10 mouse cellular contexts compared by ENCODE assay signal in genomic region chr8:111596485-111596821, GRCm38 (mm10). TPM values are rescaled to one million over a fixed set of nuclear protein-coding genes. Genes with fewer than 3 reads are reported as not detected.
DNase-seq lines count a peak whose midpoint lies in the region; ATAC-seq and TF ChIP-seq lines count a peak whose summit lies in the region.
"Had no signal": no experiment of that assay in that cellular context is flagged by ENCODE, and none has a peak within 500 bp of the region (broad histone marks: within the 10 kb centered on the region; RNA-seq: fewer than 3 reads in every experiment).

No protein-coding gene starts in this region.

- H3K9me3 ChIP-seq in heart, postnatal 0 days (replicated peaks; ENCODE audit: control insufficient read depth, low read length) = no peaks in the 10 kb centered on the region
- H3K9me3 ChIP-seq in midbrain, embryonic 12.5 days = no peaks in the 10 kb centered on the region
- H3K9me3 ChIP-seq in midbrain, embryonic 10.5 days (replicated peaks) = no peaks in the 10 kb centered on the region
- H3K9me3 ChIP-seq in limb, embryonic 15.5 days = no peaks in the 10 kb centered on the region

- H3K4me1 ChIP-seq in heart, postnatal 0 days (ENCODE audit: control insufficient read depth, insufficient read depth) = peaks cover 77% of the 10 kb centered on the region
- peaks cover 44% of the 10 kb centered on the region for H3K4me1 ChIP-seq in midbrain, embryonic 12.5 days
- peaks cover 47% of the 10 kb centered on the region for H3K4me1 ChIP-seq in midbrain, embryonic 10.5 days
- H3K4me1 ChIP-seq in limb, embryonic 15.5 days = peaks cover 46% of the 10 kb centered on the region
- peaks cover 19% of the 10 kb centered on the region for H3K4me1 ChIP-seq in small intestine, adult 2 months (ENCODE audit: control insufficient read depth, insufficient read depth, insufficient read length, low read length)

- TF ChIP-seq EP300 in heart, postnatal 0 days (IDR thresholded peaks at IDR 0.05; ENCODE audit: low read depth) = no peak

- peak overlapping the region; percentile 47; the same call in 1 of the 2 replicates for H3K4me2 ChIP-seq in heart, postnatal 0 days (ENCODE audit: low read depth, low read length)
- no peak overlapping the region for H3K4me2 ChIP-seq in midbrain, embryonic 12.5 days (replicated peaks)
- H3K4me2 ChIP-seq in limb, embryonic 15.5 days = no peak overlapping the region

- H3K4me3 ChIP-seq in heart, postnatal 0 days (ENCODE audit: low read depth, low read length) = no peak overlapping the region; the same call in 1 of the 2 replicates
- no peak overlapping the region for H3K4me3 ChIP-seq in midbrain, embryonic 12.5 days
- H3K4me3 ChIP-seq in midbrain, embryonic 10.5 days = no peak overlapping the region
- no peak overlapping the region for H3K4me3 ChIP-seq in limb, embryonic 15.5 days
- no peak overlapping the region for H3K4me3 ChIP-seq in small intestine, adult 2 months (ENCODE audit: low read depth, low read length)

- DNase-seq in heart, postnatal 0 days (ENCODE audit: low spot score) = peak; percentile 22
- no peak for DNase-seq in heart, adult 18-20 months
- no peak for DNase-seq in midbrain, embryonic 10.5 days (ENCODE audit: low spot score)
- no peak for DNase-seq in urinary bladder, postnatal 10 days (ENCODE audit: low spot score)
- no peak for DNase-seq in frontal cortex, postnatal 36 days (ENCODE audit: low spot score in 2 of 2)
- DNase-seq: cerebellum, adult 11 months had no signal

- no peaks in the 10 kb centered on the region for H3K27me3 ChIP-seq in heart, postnatal 0 days (ENCODE audit: control insufficient read depth, insufficient read depth, low read length)
- H3K27me3 ChIP-seq in midbrain, embryonic 12.5 days = no peaks in the 10 kb centered on the region
- no peaks in the 10 kb centered on the region for H3K27me3 ChIP-seq in midbrain, embryonic 10.5 days (ENCODE audit: low read depth, poor library complexity, severe bottlenecking)
- H3K27me3 ChIP-seq in limb, embryonic 15.5 days = no peaks in the 10 kb centered on the region
- no peaks in the 10 kb centered on the region for H3K27me3 ChIP-seq in small intestine, adult 2 months (ENCODE audit: control insufficient read depth, insufficient read depth, low read length)

- WGBS in heart, postnatal 0 days = 6% methylated on average over 3 of the region's 3 CpGs
- WGBS in midbrain, embryonic 12.5 days = 66% methylated on average over 3 of the region's 3 CpGs
- WGBS in midbrain, embryonic 10.5 days = 74% methylated on average over 3 of the region's 3 CpGs
- 45% methylated on average over 3 of the region's 3 CpGs for WGBS in limb, embryonic 15.5 days
- WGBS in small intestine, adult 2 months = 40% methylated on average over 3 of the region's 3 CpGs

- peak overlapping the region; percentile 90 for H3K27ac ChIP-seq in heart, postnatal 0 days (ENCODE audit: low read depth)
- H3K27ac ChIP-seq in midbrain, embryonic 12.5 days (replicated peaks) = 0 out of 2 replicates have a peak overlapping the region, but pooled peaks have one; percentile 10
- H3K27ac ChIP-seq in midbrain, embryonic 10.5 days (replicated peaks) = no peak overlapping the region
- H3K27ac ChIP-seq in limb, embryonic 15.5 days = peak overlapping the region; percentile 76
- peak overlapping the region; percentile 48; the same call in 1 of the 2 replicates for H3K27ac ChIP-seq in small intestine, adult 2 months (ENCODE audit: insufficient read depth, low read depth, low read length)

- H3K9ac ChIP-seq in heart, postnatal 0 days (replicated peaks; ENCODE audit: low read depth, low read length) = no peak overlapping the region; the same call in 1 of the 2 replicates
- H3K9ac ChIP-seq in midbrain, embryonic 12.5 days (replicated peaks) = no peak overlapping the region
- H3K9ac ChIP-seq in limb, embryonic 15.5 days = no peak overlapping the region

- no peak for ATAC-seq in heart, postnatal 0 days (ENCODE audit: insufficient read depth, low read depth)
- ATAC-seq in midbrain, embryonic 12.5 days (ENCODE audit: low FRiP score, low read depth) = no peak
- ATAC-seq in limb, embryonic 15.5 days (ENCODE audit: insufficient number of reproducible peaks, low FRiP score, low TSS enrichment, low read depth) = no peak
- ATAC-seq: midbrain, embryonic 16.5 days had no signal

- TF ChIP-seq POLR2A in small intestine, adult 2 months (IDR thresholded peaks at IDR 0.05; ENCODE audit: low read depth, low read length) = no peak

- 0 out of 2 replicates have a peak, but pooled peaks cover 4% of the 10 kb centered on the region for H3K36me3 ChIP-seq in heart, postnatal 0 days (replicated peaks; ENCODE audit: control insufficient read depth, insufficient read depth, low read length)
- no peaks in the 10 kb centered on the region for H3K36me3 ChIP-seq in midbrain, embryonic 12.5 days
- H3K36me3 ChIP-seq in midbrain, embryonic 10.5 days = no peaks in the 10 kb centered on the region
- H3K36me3 ChIP-seq in limb, embryonic 15.5 days = no peaks in the 10 kb centered on the region
- H3K36me3 ChIP-seq in small intestine, adult 2 months (ENCODE audit: control insufficient read depth, insufficient read depth, low read length) = no peaks in the 10 kb centered on the region

- TF ChIP-seq CTCF in heart, postnatal 0 days (IDR thresholded peaks at IDR 0.05; ENCODE audit: low read depth) = no peak
- no peak for TF ChIP-seq CTCF in small intestine, adult 2 months (IDR thresholded peaks at IDR 0.05; ENCODE audit: extremely low read depth, insufficient read length, insufficient replicate concordance, low read depth, low read length)

RNA-seq across cellular contexts. Expression of gene Ldhd, which starts 33.7 kb away (rescaled TPM):
- total RNA-seq in heart, postnatal 0 days (2014; rRNA removed; ENCODE audit: low replicate concordance) = 2.7 and 4.3 TPM in 2 replicates
- polyA plus RNA-seq in heart, postnatal 0 days (2015; fragmentation: Nextera tagmentation; extraction: Ambion mirVana) = 1.3 and 1.5 TPM in 2 replicates
- 10 to 100 TPM; 49.2 to 51.1 TPM for total RNA-seq in heart, adult 18-20 months (2021)
- 0.41 and 0.46 TPM in 2 replicates for polyA plus RNA-seq in midbrain, embryonic 12.5 days (2016; fragmentation: Nextera tagmentation; extraction: Ambion mirVana)
- polyA plus RNA-seq in midbrain, embryonic 10.5 days (2016; fragmentation: Nextera tagmentation; extraction: Ambion mirVana) = 0.09 and 0.12 TPM in 2 replicates
- 1.0 and 1.1 TPM in 2 replicates for polyA plus RNA-seq in limb, embryonic 15.5 days (2015; fragmentation: Nextera tagmentation; extraction: Ambion mirVana)
- 2.8 and 8.4 TPM in 2 replicates for polyA plus RNA-seq in small intestine, adult 2 months (2012; rRNA removed)

RNA-seq across cellular contexts. Expression of gene Zfp1, which starts 46.7 kb away (rescaled TPM):
- total RNA-seq in heart, postnatal 0 days (2014; rRNA removed; ENCODE audit: low replicate concordance) = 7.5 and 18.3 TPM in 2 replicates
- polyA plus RNA-seq in heart, postnatal 0 days (2015; fragmentation: Nextera tagmentation; extraction: Ambion mirVana) = 11.9 and 12.0 TPM in 2 replicates
- 1 to 10 TPM; 6.5 to 7.4 TPM for total RNA-seq in heart, adult 18-20 months (2021)
- polyA plus RNA-seq in midbrain, embryonic 12.5 days (2016; fragmentation: Nextera tagmentation; extraction: Ambion mirVana) = 24.3 and 25.5 TPM in 2 replicates
- polyA plus RNA-seq in midbrain, embryonic 10.5 days (2016; fragmentation: Nextera tagmentation; extraction: Ambion mirVana) = 22.2 and 22.4 TPM in 2 replicates
- 24.4 and 24.5 TPM in 2 replicates for polyA plus RNA-seq in limb, embryonic 15.5 days (2015; fragmentation: Nextera tagmentation; extraction: Ambion mirVana)
- polyA plus RNA-seq in small intestine, adult 2 months (2012; rRNA removed) = 1.3 and 1.6 TPM in 2 replicates
